Mouse (Mus musculus): Measurements from ENCODE around the gene Nuak2.
"Not testable (repeated sequence)": the region's sequence is repeated elsewhere in the genome, so short reads cannot be mapped to it uniquely, and the experiment has no call there.

Gene Nuak2

GRCm38 (mm10) chr1:132315889-132316624 is at the start of gene Nuak2:
Gene Nuak2 (plus strand): TSS chr1:132316126.
- peak; percentile 89 for DNase-seq (ENCODE audit: extremely low read depth, insufficient read length, low spot score)

GRCm38 (mm10) chr1:132266791-132267557 is 49.0 kb upstream of the Nuak2 start:
- peak; percentile 37 for DNase-seq (ENCODE audit: extremely low read depth, insufficient read length, low spot score)

- no peak for DNase-seq (ENCODE audit: extremely low read depth, insufficient read length, low spot score)
Observed at GRCm38 (mm10) chr1:132267959-132268358, 48.0 kb upstream of the Nuak2 start.

GRCm38 (mm10) chr1:132268418-132269060 is 47.4 kb upstream of the Nuak2 start:
- no peak for DNase-seq (ENCODE audit: extremely low read depth, insufficient read length, low spot score)

- no peak for DNase-seq (ENCODE audit: extremely low read depth, insufficient read length, low spot score)
Observed at GRCm38 (mm10) chr1:132271237-132271636, 44.7 kb upstream of the Nuak2 start.

GRCm38 (mm10) chr1:132276694-132277093 is 39.2 kb upstream of the Nuak2 start:
- no peak for DNase-seq (ENCODE audit: extremely low read depth, insufficient read length, low spot score)

GRCm38 (mm10) chr1:132277124-132277523 is 38.8 kb upstream of the Nuak2 start:
- no peak for DNase-seq (ENCODE audit: extremely low read depth, insufficient read length, low spot score)

- not testable (repeated sequence) for DNase-seq (ENCODE audit: extremely low read depth, insufficient read length, low spot score)
Observed at GRCm38 (mm10) chr1:132280636-132281035, 35.3 kb upstream of the Nuak2 start.

GRCm38 (mm10) chr1:132281523-132282176 is 34.3 kb upstream of the Nuak2 start:
- DNase-seq (ENCODE audit: extremely low read depth, insufficient read length, low spot score) = no peak

- DNase-seq (ENCODE audit: extremely low read depth, insufficient read length, low spot score) = no peak
Observed at GRCm38 (mm10) chr1:132282177-132282536, 33.8 kb upstream of the Nuak2 start.

- no peak for DNase-seq (ENCODE audit: extremely low read depth, insufficient read length, low spot score)
Observed at GRCm38 (mm10) chr1:132283018-132283417, 32.9 kb upstream of the Nuak2 start.

GRCm38 (mm10) chr1:132286735-132287134 is 29.2 kb upstream of the Nuak2 start:
- DNase-seq (ENCODE audit: extremely low read depth, insufficient read length, low spot score) = no peak

GRCm38 (mm10) chr1:132287445-132287844 is 28.5 kb upstream of the Nuak2 start:
- no peak for DNase-seq (ENCODE audit: extremely low read depth, insufficient read length, low spot score)

GRCm38 (mm10) chr1:132287991-132288451 is 27.9 kb upstream of the Nuak2 start:
- peak; percentile 70 for DNase-seq (ENCODE audit: extremely low read depth, insufficient read length, low spot score)

GRCm38 (mm10) chr1:132289965-132290364 is 26.0 kb upstream of the Nuak2 start:
- DNase-seq (ENCODE audit: extremely low read depth, insufficient read length, low spot score) = peak; percentile 38

- DNase-seq (ENCODE audit: extremely low read depth, insufficient read length, low spot score) = peak; percentile 79
Observed at GRCm38 (mm10) chr1:132290921-132291675, 24.8 kb upstream of the Nuak2 start.

GRCm38 (mm10) chr1:132291706-132292105 is 24.2 kb upstream of the Nuak2 start:
- peak; percentile 78 for DNase-seq (ENCODE audit: extremely low read depth, insufficient read length, low spot score)

GRCm38 (mm10) chr1:132292318-132293129 is 23.4 kb upstream of the Nuak2 start:
- DNase-seq (ENCODE audit: extremely low read depth, insufficient read length, low spot score) = peak; percentile 90

GRCm38 (mm10) chr1:132295506-132295905 is 20.4 kb upstream of the Nuak2 start:
- DNase-seq (ENCODE audit: extremely low read depth, insufficient read length, low spot score) = no peak
